Mouse (Mus musculus) lung, postnatal 36 days (tissue): ENCODE results near the gene Ipo11.
A peak's percentile ranks its signal among the peaks of the same experiment; 100 is the strongest.

Experiments
- DNase-seq: peaks from one replicate; pipeline ENCODE4 v3.0.0; 2022; ENCODE audit warnings: mixed read lengths

Ipo11 gene

DNA sequence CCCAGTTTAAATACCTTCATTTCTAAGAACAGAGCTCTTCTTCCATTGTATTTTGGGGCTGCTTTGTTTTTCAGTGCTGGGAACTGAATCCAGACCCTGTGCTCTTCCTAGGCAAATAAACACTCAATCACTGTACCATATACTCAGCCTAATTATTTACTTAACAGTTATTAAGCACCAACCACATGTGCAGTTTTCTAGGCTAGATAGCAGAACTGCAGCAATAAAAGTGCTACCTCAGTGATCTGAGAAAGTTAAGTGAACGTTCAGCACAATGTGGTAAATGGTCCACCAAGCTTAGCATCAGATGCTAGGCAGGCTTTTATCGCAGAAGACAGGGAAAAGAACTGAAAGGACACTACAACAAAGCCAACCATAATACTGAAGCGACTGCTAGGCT is 32.1 kb downstream of the Ipo11 start:
- DNase-seq, result no peak

- DNase-seq, result no peak
Observed at GRCm38 (mm10) chr13:106894284-106894683, 42.5 kb downstream of the Ipo11 start.

GRCm38 (mm10) chr13:106893701-106894100 is 43.1 kb downstream of the Ipo11 start:
- DNase-seq, result no peak

- no peak for DNase-seq
Observed at GRCm38 (mm10) chr13:106893196-106893595, 43.6 kb downstream of the Ipo11 start.

- DNase-seq, result no peak
Observed at GRCm38 (mm10) chr13:106887364-106887763, 49.4 kb downstream of the Ipo11 start.

- DNase-seq, result no peak
Observed at GRCm38 (mm10) chr13:106884249-106884648, 52.5 kb downstream of the Ipo11 start.

- peak; percentile 4 for DNase-seq
Observed at GRCm38 (mm10) chr13:106876278-106876677, 60.5 kb downstream of the Ipo11 start.

DNA sequence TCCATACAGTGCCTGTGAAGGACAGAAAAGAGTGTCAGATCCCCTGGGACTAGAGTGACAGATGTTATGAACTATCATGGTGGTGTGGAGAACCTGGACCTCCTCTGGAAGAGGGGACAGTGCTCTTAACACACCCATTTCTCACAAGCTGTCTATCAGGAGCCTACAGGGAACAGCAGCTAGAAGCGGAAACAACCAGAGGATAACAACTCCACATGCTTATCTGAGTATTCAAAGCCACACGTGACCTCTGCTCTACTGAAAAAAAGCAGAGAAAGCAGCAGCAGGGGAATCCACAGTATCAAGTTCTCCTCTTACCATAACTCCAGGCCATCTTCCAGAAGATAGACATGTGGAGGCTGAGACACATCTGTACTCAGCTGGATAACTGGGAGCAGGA is 71.2 kb downstream of the Ipo11 start:
- DNase-seq, result no peak

DNA sequence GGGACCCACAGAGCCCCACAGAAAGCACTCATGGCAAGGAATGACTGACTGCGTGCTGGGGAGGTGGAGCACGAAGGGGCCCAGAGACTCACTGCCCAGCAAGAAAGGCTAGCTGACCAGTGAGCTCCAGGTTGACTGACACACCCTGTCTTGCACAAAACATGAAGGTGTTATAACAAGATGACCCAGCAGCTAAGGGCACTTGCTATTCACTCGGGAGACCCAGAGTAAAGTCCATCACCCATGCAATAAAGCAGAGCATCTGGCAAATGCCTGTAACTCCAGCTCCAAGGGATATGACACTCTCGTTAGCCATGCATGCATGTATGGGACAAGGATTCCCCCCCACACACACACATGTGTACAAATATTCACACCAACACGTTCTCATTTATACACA is 78.0 kb downstream of the Ipo11 start:
- DNase-seq, result no peak

DNA sequence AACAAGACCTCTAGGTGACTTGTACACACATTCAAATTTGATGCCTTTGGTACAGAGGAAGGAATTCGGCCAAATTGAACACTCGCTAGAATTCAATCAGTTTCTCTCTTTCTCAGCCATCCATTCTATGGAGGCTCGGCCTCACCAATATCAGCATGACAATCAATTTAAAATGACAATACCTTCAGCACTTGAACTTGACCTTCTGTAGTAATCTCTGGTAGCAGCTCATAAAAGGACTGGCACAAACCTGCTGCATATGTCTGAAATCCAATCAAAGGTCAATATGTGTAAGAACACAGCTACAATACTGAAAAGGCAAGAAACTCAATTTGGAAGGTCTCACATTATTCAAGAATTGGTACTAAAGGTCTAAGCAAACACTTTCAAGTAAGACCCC is 80.2 kb downstream of the Ipo11 start:
- no peak for DNase-seq

- no peak for DNase-seq
Observed at GRCm38 (mm10) chr13:106847534-106847933, 89.2 kb downstream of the Ipo11 start.

GRCm38 (mm10) chr13:106844928-106845327 is 91.8 kb downstream of the Ipo11 start:
- DNase-seq, result no peak

DNA sequence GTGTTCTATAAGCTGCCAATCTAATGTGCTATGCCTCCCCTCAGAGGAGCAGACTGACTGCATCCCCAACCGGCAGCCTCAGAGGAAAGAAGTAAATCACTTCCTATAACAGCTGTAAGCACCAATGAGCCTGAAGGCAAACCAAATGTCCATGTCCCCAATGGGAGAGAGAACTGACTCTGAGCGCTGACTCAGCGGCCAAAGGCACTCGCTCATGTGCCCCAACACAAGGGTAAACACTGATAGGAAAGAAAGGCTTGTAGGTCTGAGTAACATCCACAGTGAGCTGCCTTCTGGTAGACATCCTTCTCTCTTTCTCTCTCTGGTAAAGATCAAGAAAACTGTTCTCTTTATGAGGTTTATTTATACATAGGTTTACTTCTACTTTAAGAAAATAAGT is 94.2 kb downstream of the Ipo11 start:
- no peak for DNase-seq

DNA sequence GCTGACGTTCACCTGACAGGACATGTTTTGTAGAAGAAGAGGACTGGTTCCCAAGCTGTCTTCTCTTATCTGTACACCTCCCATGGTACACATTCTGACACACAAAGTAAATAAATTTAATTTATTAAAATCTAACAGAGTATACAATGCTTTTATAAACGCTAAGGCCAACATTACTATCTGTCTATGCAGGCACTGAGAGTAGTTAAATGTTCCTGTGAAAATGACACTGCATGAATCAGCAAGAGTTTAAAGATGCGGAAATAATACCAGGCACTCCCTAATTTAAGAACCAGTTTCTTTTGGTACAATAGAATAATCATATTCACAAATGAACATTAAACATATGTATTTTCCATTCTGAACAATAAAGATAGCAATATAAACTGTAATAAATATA is 98.0 kb downstream of the Ipo11 start:
- no peak for DNase-seq

- DNase-seq, result no peak
Observed at GRCm38 (mm10) chr13:106836527-106836879, 100.3 kb downstream of the Ipo11 start.

GRCm38 (mm10) chr13:106835844-106836526 is 100.8 kb downstream of the Ipo11 start:
- DNase-seq, result peak; percentile 74

DNA sequence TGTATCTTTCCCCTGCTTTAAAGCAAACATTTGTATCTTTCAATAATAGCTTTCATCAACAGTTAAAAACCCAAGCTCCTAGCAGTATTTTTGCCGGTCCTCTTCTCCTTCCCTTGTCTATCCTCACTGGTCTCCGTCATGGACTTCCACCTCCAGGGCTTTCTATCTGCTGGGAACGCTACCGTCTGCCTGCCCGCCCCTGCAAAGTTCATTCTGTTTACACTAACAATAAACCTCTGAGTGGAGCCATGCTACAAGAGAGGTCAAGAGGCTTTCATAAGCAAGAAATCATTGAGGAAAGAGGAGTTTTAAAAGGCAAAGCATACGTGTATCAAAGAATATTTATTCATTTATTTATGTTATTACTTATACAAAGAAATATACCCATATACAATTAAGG is 106.7 kb downstream of the Ipo11 start:
- DNase-seq, result peak; percentile 13

DNA sequence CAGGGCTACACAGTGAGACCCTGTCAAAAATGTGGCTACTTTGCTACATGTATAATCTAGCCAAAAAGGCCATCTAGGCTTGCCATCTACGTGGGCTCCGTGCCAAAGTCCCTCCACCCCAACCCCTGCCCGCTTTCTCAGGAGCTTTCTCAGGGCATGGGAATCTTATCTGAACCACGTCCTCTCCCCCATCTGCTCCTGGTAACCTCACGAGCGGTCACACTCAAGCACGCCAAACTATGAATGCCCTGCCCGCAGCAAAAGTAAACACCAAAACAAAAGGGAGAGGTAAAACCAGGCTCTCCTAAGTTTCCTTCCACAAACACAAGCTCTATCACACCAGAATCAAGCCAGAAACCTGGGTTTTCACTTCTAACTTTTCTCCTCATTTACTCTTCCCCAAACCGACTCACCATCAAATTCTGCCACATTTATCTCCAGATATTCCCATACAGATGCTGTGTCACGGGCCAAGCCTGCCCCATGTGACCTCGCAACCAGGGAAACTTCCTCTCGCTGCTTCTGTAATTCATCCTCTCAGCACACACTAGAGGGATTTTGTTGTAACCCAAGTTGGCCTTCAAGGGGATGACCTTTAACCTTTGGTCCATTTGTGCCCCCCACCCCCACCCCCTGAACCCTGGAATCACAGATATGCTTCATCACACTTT is 107.3 kb downstream of the Ipo11 start:
- DNase-seq, result peak; percentile 20

DNA sequence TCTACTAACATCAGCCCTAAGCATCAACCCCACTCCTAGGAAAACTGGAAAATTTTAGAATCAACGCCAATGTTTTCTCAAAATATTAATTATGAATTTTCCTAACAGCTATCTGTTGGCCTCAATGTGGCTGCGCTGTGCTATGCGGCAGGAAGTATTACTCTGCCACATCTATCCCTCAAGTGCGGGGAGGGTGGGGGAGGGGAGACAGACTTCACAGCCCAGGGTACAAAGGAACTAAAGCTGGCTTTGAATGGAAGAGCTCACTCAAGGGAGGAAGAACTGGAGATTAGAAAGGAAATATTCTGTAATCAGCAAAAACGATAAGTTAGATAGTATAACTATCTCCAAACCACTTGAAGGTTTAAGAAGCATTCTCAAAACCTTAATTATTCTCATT is 111.1 kb downstream of the Ipo11 start:
- DNase-seq, result no peak

- DNase-seq, result no peak
Observed at GRCm38 (mm10) chr13:106823875-106824191, 112.9 kb downstream of the Ipo11 start.

GRCm38 (mm10) chr13:106823121-106823874 is 113.5 kb downstream of the Ipo11 start:
- no peak for DNase-seq

DNA sequence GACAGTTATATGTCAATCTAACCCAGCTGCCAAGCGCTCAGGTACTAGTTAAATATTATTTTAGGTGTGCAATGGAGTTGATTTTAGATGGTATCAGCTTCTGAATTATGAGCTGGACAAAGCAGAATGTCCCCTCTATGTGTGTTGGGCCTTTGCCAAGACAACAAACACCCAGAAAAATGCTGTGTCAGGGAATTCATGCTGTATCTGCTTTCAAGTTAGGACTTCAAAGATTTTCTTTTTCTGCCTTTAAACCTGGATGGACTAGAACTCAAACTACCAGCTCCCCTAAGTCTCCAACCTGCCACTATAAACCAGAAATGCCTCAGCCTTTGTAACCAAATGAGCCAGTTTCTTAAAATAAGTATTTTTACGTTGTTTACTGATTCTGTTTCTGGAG is 116.6 kb downstream of the Ipo11 start:
- no peak for DNase-seq

DNA sequence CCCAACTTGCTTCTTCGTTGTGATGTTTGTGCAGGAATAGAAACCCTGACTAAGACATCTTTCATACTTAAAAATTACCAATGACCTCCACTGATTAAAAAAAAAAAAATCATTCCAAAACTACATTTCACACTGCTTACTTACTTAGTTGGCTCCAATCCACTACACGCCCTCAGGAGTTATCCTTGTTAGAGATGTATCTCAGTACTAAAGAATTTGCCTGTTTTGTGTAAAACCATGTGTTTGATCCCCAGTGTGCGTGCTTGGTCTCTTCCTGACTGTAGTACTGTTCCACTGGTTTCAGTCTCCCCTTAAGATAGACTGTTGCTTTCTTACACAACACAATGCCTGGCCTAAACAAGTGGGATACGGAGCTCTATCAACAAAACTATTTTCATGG is 117.0 kb downstream of the Ipo11 start:
- no peak for DNase-seq

DNA sequence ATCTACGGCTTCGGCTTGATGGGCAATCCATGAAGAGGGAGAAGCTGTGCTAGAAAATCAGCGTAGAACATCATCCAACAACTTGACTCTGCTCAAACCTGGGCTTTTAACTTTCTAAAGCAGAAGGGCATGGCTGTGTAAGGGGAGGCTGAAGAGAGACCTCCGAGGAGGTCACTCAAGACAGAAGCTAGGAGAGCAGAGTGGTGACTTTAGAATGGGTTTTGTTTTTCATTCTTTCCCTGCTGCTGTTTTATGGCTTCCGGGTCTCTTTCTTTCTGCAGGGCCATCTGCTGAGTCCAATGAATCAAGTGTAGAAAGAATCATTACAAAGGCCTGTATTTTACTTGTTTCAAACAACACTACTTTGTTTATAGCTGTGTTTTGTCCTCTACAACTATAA is 119.7 kb downstream of the Ipo11 start:
- DNase-seq, result no peak
